Mouse (Mus musculus): Measurements from ENCODE around the gene Gm44503.
A peak's percentile ranks its signal among the peaks of the same experiment; 100 is the strongest.

Gene Gm44503

GRCm38 (mm10) chr9:72974734-72975133 is 16.1 kb downstream of the Gm44503 start:
- no peak for DNase-seq (ENCODE audit: low read depth)

- no peak for DNase-seq (ENCODE audit: low read depth)
These were observed 16.6 kb downstream of the Gm44503 start for GRCm38 (mm10) chr9:72975242-72975641.

GRCm38 (mm10) chr9:72983066-72983465 is 24.4 kb downstream of the Gm44503 start:
- DNase-seq (ENCODE audit: low read depth), result peak; percentile 48

- DNase-seq (ENCODE audit: low read depth), result peak; percentile 98
These were observed 26.9 kb downstream of the Gm44503 start, which contains the start of the genes Ccpg1os and Ccpg1 for GRCm38 (mm10) chr9:72985250-72986220. Gene Ccpg1os (minus strand): TSS chr9:72985382. Gene Ccpg1 (plus strand): TSS chr9:72985429.

- no peak for DNase-seq (ENCODE audit: low read depth)
These were observed 29.1 kb downstream of the Gm44503 start for GRCm38 (mm10) chr9:72987703-72988102.

- DNase-seq (ENCODE audit: low read depth), result no peak
These were observed 30.1 kb downstream of the Gm44503 start for GRCm38 (mm10) chr9:72988706-72989105.

GRCm38 (mm10) chr9:72991420-72991819 is 32.8 kb downstream of the Gm44503 start:
- no peak for DNase-seq (ENCODE audit: low read depth)

- DNase-seq (ENCODE audit: low read depth), result no peak
These were observed 33.9 kb downstream of the Gm44503 start for GRCm38 (mm10) chr9:72992576-72992975.

GRCm38 (mm10) chr9:72996167-72996566 is 37.5 kb downstream of the Gm44503 start:
- DNase-seq (ENCODE audit: low read depth), result no peak

- no peak for DNase-seq (ENCODE audit: low read depth)
These were observed 38.2 kb downstream of the Gm44503 start for GRCm38 (mm10) chr9:72996806-72997205.

- peak; percentile 33 for DNase-seq (ENCODE audit: low read depth)
These were observed 41.8 kb downstream of the Gm44503 start for GRCm38 (mm10) chr9:73000487-73000886.

- no peak for DNase-seq (ENCODE audit: low read depth)
These were observed 42.8 kb downstream of the Gm44503 start for GRCm38 (mm10) chr9:73001314-73002011.

- DNase-seq (ENCODE audit: low read depth), result no peak
These were observed 43.5 kb downstream of the Gm44503 start for GRCm38 (mm10) chr9:73002177-73002576.

GRCm38 (mm10) chr9:73004076-73004475 is 45.4 kb downstream of the Gm44503 start:
- no peak for DNase-seq (ENCODE audit: low read depth)

GRCm38 (mm10) chr9:73005106-73005505 is 46.5 kb downstream of the Gm44503 start:
- DNase-seq (ENCODE audit: low read depth), result no peak

- DNase-seq (ENCODE audit: low read depth), result peak; percentile 33
These were observed 47.5 kb downstream of the Gm44503 start for GRCm38 (mm10) chr9:73006175-73006574.

GRCm38 (mm10) chr9:73008384-73008783 is 49.7 kb downstream of the Gm44503 start:
- no peak for DNase-seq (ENCODE audit: low read depth)

- no peak for DNase-seq (ENCODE audit: low read depth)
These were observed 54.0 kb downstream of the Gm44503 start for GRCm38 (mm10) chr9:73012629-73013028.

- DNase-seq (ENCODE audit: low read depth), result no peak
These were observed 56.1 kb downstream of the Gm44503 start for GRCm38 (mm10) chr9:73014724-73015123.

- no peak for DNase-seq (ENCODE audit: low read depth)
These were observed 61.2 kb downstream of the Gm44503 start for GRCm38 (mm10) chr9:73019841-73020240.

- DNase-seq (ENCODE audit: low read depth), result no peak
These were observed 62.0 kb downstream of the Gm44503 start for GRCm38 (mm10) chr9:73020566-73021097.

GRCm38 (mm10) chr9:73025818-73026636 is 67.4 kb downstream of the Gm44503 start:
- no peak for DNase-seq (ENCODE audit: low read depth)

Measured in naive thymus-derived CD4-positive, alpha-beta T cell, adult 2 months (primary cell).